Comparison of ENCODE assay signal across 9 mouse cellular contexts in genomic region chr11:108025726-108026425, GRCm38 (mm10).
A peak's percentile ranks its signal among the peaks of the same experiment; 100 is the strongest.
DNase-seq lines count a peak whose midpoint lies in the region; ATAC-seq and TF ChIP-seq lines count a peak whose summit lies in the region.
"Had no signal": no experiment of that assay in that cellular context is flagged by ENCODE, and none has a peak within 500 bp of the region (broad histone marks: within the 10 kb centered on the region; RNA-seq: fewer than 3 reads in every experiment).

No protein-coding gene starts in this region.

- ATAC-seq in limb, embryonic 11.5 days (ENCODE audit: insufficient number of reproducible peaks, low FRiP score, low TSS enrichment, low read depth): no peak
- ATAC-seq in kidney, embryonic 16.5 days (ENCODE audit: low FRiP score, low TSS enrichment): 0 out of 2 replicates have a peak, but pooled peaks have one; percentile 35

- peak; percentile 62 for TF ChIP-seq CTCF in lung, adult 2 months (IDR thresholded peaks at IDR 0.05; ENCODE audit: insufficient read depth, low read length)

- H3K9me3 ChIP-seq in limb, embryonic 11.5 days (ENCODE audit: control insufficient read depth, low read length): no peaks in the 10 kb centered on the region
- no peaks in the 10 kb centered on the region for H3K9me3 ChIP-seq in limb, embryonic 10.5 days (replicated peaks)
- no peaks in the 10 kb centered on the region for H3K9me3 ChIP-seq in kidney, embryonic 16.5 days (ENCODE audit: low read length)
- H3K9me3 ChIP-seq: limb, embryonic 12.5 days had no signal

- H3K27ac ChIP-seq in limb, embryonic 11.5 days (replicated peaks; ENCODE audit: low read depth, low read length): no peak overlapping the region
- H3K27ac ChIP-seq in limb, embryonic 10.5 days: no peak overlapping the region
- H3K27ac ChIP-seq in kidney, embryonic 16.5 days (ENCODE audit: low read length): no peak overlapping the region
- H3K27ac ChIP-seq: limb, embryonic 12.5 days had no signal

- no peak overlapping the region for H3K9ac ChIP-seq in limb, embryonic 11.5 days (ENCODE audit: low read length)
- no peak overlapping the region for H3K9ac ChIP-seq in kidney, embryonic 16.5 days (replicated peaks; ENCODE audit: low read length)
- H3K9ac ChIP-seq: limb, embryonic 12.5 days had no signal

- no peaks in the 10 kb centered on the region for H3K36me3 ChIP-seq in limb, embryonic 11.5 days (ENCODE audit: control insufficient read depth, insufficient read depth, low read length)
- no peaks in the 10 kb centered on the region for H3K36me3 ChIP-seq in limb, embryonic 10.5 days
- no peaks in the 10 kb centered on the region for H3K36me3 ChIP-seq in kidney, embryonic 16.5 days (ENCODE audit: insufficient read depth, low read length)
- H3K36me3 ChIP-seq: limb, embryonic 12.5 days had no signal

- TF ChIP-seq POLR2A in lung, adult 2 months (IDR thresholded peaks at IDR 0.05; ENCODE audit: borderline replicate concordance, extremely low read depth, low read depth, low read length): no peak

- WGBS in limb, embryonic 11.5 days: 70% methylated on average over 7 of the region's 7 CpGs
- 70% methylated on average over 7 of the region's 7 CpGs for WGBS in limb, embryonic 10.5 days
- WGBS in kidney, embryonic 16.5 days: 60% methylated on average over 7 of the region's 7 CpGs
- WGBS in lung, adult 2 months: 38% methylated on average over 7 of the region's 7 CpGs

- H3K4me1 ChIP-seq in limb, embryonic 11.5 days (ENCODE audit: control insufficient read depth, insufficient read depth, low read length): no peaks in the 10 kb centered on the region
- peaks cover 12% of the 10 kb centered on the region for H3K4me1 ChIP-seq in limb, embryonic 10.5 days
- no peaks in the 10 kb centered on the region for H3K4me1 ChIP-seq in kidney, embryonic 16.5 days (ENCODE audit: insufficient read depth, low read length)
- peaks cover 7% of the 10 kb centered on the region; the same call in 1 of the 2 replicates for H3K4me1 ChIP-seq in lung, adult 2 months (ENCODE audit: control insufficient read depth, insufficient read depth, low read length)

- no peak overlapping the region for H3K4me2 ChIP-seq in limb, embryonic 11.5 days (ENCODE audit: low read depth, severe bottlenecking)
- H3K4me2 ChIP-seq in kidney, embryonic 16.5 days (replicated peaks; ENCODE audit: low read depth, low read length): no peak overlapping the region
- H3K4me2 ChIP-seq: limb, embryonic 12.5 days had no signal

- H3K27me3 ChIP-seq in limb, embryonic 11.5 days (ENCODE audit: control insufficient read depth, insufficient read depth, low read length): no peaks in the 10 kb centered on the region
- no peaks in the 10 kb centered on the region for H3K27me3 ChIP-seq in limb, embryonic 10.5 days (ENCODE audit: low read depth, poor library complexity, severe bottlenecking)
- H3K27me3 ChIP-seq in kidney, embryonic 16.5 days (ENCODE audit: insufficient read depth, low read length): no peaks in the 10 kb centered on the region
- H3K27me3 ChIP-seq: limb, embryonic 12.5 days had no signal

- peak; percentile 47 for DNase-seq in limb, embryonic 11.5 days (ENCODE audit: low spot score)
- no peak for DNase-seq in limb, embryonic 10.5 days (ENCODE audit: low spot score)
- DNase-seq in brain, adult 2 months (ENCODE audit: low read depth, low spot score): peak; percentile 88
- peak; percentile 49 to 70 for DNase-seq in frontal cortex, postnatal 36 days (ENCODE audit: low spot score in 2 of 2)
- DNase-seq in lung, adult 2 months: peak; percentile 44
- peak; percentile 47 for DNase-seq in right cerebral cortex, postnatal 25 days
- DNase-seq in thymus, postnatal 10 days (ENCODE audit: low spot score in 2 of 2): no peak

- no peak overlapping the region for H3K4me3 ChIP-seq in limb, embryonic 11.5 days (ENCODE audit: low read depth, low read length)
- H3K4me3 ChIP-seq in limb, embryonic 10.5 days: no peak overlapping the region
- H3K4me3 ChIP-seq in kidney, embryonic 16.5 days (ENCODE audit: low read length): no peak overlapping the region
- H3K4me3 ChIP-seq in lung, adult 2 months (replicated peaks; ENCODE audit: extremely low read depth, low read depth, low read length): no peak overlapping the region
- H3K4me3 ChIP-seq: limb, embryonic 12.5 days had no signal

Comparison
In these comparisons a context has a peak if more than half of its experiments do, and no peak if none do; other contexts are left out.
1. DNase-seq: peak in limb, embryonic 11.5 days (single experiment), brain, adult 2 months (single experiment), frontal cortex, postnatal 36 days (2 of 2), lung, adult 2 months (single experiment) and right cerebral cortex, postnatal 25 days (single experiment); none in limb, embryonic 10.5 days (single experiment) and thymus, postnatal 10 days (0 of 2).